Mouse (Mus musculus) layer of hippocampus, adult 11-12 months (tissue): ENCODE measurements at regions not wholly inside any gene's neighbourhood (a gene's known extent, or its start where the extent isn't known, plus 50 kb on each side); places are given as distances from the start of the nearest gene placed in this dataset.

ENCODE experiments used
- DNase-seq: peaks from one replicate; pipeline ENCODE4 v3.0.0; 2022; ENCODE audit warnings: low spot score

DNA sequence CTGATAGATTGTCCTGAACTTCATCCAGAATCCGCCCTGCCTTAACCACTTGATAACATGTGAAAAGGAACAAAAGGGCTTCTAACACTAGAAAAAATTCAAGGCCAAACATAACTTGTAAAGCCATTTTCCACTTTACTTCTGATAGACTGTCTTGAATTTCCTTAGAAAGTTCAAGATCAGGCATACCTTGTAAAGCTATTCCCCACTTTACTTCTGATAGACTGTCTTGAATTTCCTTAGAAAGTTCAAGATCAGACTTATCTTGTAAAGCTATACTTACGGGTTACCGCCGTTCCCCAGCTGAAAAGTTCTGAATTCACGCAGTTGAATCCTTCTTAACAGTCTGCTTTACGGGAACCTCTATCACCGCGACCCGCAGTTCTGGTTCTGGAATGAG is 108.4 kb downstream of the Gm21913 start:
- DNase-seq = peak; percentile 7
